Mouse (Mus musculus): Measurements from ENCODE around the gene Cpped1. TPM values are rescaled to one million over a fixed set of nuclear protein-coding genes. Genes with fewer than 3 reads are reported as not detected.
A peak's percentile ranks its signal among the peaks of the same experiment; 100 is the strongest.

The Cpped1 gene
- polyA plus RNA-seq, 1 experiment from 2014 or later, result 31.0 TPM

- Histone ChIP-seq H3K36me3 (no peaks in the 10 kb centered on the region), H3K4me1 (peaks cover 9% of the 10 kb centered on the region), H3K4me3 (no peak overlapping the region), H3K9me3 (peaks cover 5% of the 10 kb centered on the region; the same call in 1 of the 2 replicates), H3K4me2 (no peak overlapping the region), H3K9ac (no peak overlapping the region), H3K27ac (replicated peaks) (no peak overlapping the region), H3K27me3 (replicated peaks) (no peaks in the 10 kb centered on the region)
- ATAC-seq (ENCODE audit: extremely low read depth, insufficient number of reproducible peaks, low FRiP score, low TSS enrichment), result no peak
- 39% methylated on average over 7 of the region's 7 CpGs for WGBS
Measured at GRCm38 (mm10) chr16:11795758-11796460, 113.3 kb downstream of the Cpped1 start.

DNA sequence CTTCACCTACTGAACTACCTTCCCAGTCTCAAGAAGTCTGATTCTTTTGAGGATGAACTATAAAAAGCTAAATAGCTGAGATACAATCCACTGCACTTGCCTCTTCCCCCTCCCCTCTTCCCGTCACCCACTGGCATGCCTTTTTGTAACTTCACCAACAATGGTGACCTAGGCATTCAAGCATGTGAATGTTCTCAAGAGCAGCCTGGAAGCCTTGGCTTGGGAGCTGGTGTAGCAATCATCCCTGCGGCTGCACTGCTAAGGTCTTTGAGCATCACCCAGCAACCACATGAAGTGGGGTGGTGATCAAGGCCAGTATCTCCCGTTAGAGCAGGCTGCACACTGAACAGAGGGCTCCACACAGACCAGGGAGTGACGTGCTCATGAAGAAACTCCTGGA lies 114.6 kb downstream of the Cpped1 start:
- WGBS, result 67% methylated on average over 4 of the region's 4 CpGs

GRCm38 (mm10) chr16:11793391-11793790 lies 115.9 kb downstream of the Cpped1 start:
- H3K4me3 ChIP-seq, result no peak overlapping the region

More for the DNA sequence above, 114.6 kb downstream of the Cpped1 start:
- Histone ChIP-seq H3K4me3 (no peak overlapping the region), H3K27me3 (replicated peaks) (no peaks in the 10 kb centered on the region), H3K9ac (no peak overlapping the region), H3K9me3 (peaks cover 5% of the 10 kb centered on the region; the same call in 1 of the 2 replicates), H3K4me1 (peaks cover 9% of the 10 kb centered on the region), H3K36me3 (no peaks in the 10 kb centered on the region), H3K27ac (replicated peaks) (no peak overlapping the region), H3K4me2 (no peak overlapping the region)
- ATAC-seq (ENCODE audit: extremely low read depth, insufficient number of reproducible peaks, low FRiP score, low TSS enrichment), result no peak

GRCm38 (mm10) chr16:11790476-11790875 lies 118.8 kb downstream of the Cpped1 start:
- no peak for ATAC-seq (ENCODE audit: extremely low read depth, insufficient number of reproducible peaks, low FRiP score, low TSS enrichment)
- H3K4me1 ChIP-seq, result 0 out of 2 replicates have a peak, but pooled peaks cover 4% of the 10 kb centered on the region
- 75% methylated on average over 3 of the region's 3 CpGs for WGBS
- no peak overlapping the region for H3K9ac ChIP-seq
- no peak overlapping the region for H3K4me2 ChIP-seq
- no peaks in the 10 kb centered on the region for H3K27me3 ChIP-seq (replicated peaks)
- H3K36me3 ChIP-seq, result no peaks in the 10 kb centered on the region
- H3K27ac ChIP-seq (replicated peaks), result no peak overlapping the region
- no peak overlapping the region for H3K4me3 ChIP-seq
- H3K9me3 ChIP-seq, result peaks cover 5% of the 10 kb centered on the region; the same call in 1 of the 2 replicates

More at GRCm38 (mm10) chr16:11793391-11793790, 115.9 kb downstream of the Cpped1 start:
- Histone ChIP-seq H3K4me2 (no peak overlapping the region), H3K27me3 (replicated peaks) (no peaks in the 10 kb centered on the region), H3K9me3 (peaks cover 5% of the 10 kb centered on the region; the same call in 1 of the 2 replicates), H3K4me1 (peaks cover 9% of the 10 kb centered on the region), H3K36me3 (no peaks in the 10 kb centered on the region), H3K27ac (replicated peaks) (no peak overlapping the region), H3K9ac (no peak overlapping the region)
- WGBS, result 46% methylated on average over 2 of the region's 2 CpGs
- ATAC-seq (ENCODE audit: extremely low read depth, insufficient number of reproducible peaks, low FRiP score, low TSS enrichment), result no peak

DNA sequence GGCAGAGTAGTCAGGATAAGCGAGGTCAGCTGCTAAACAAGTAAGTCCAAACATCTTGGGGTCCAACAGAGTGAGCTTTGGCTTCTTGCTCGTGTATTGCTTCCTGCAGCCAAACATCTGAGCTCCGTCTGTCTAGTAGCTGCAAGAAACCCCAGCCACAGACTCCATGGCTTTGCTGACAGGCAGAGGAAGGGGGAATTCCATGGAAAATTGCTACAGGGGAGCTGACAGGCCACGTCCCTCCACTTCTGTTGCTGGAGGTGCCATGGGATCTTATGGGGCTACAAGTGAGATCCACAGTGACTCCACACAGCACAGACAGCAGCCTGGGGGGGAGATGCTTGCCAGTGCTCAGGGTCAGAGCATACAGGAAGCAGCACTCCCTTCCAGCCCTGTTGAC lies 123.4 kb downstream of the Cpped1 start:
- Histone ChIP-seq H3K36me3 (no peaks in the 10 kb centered on the region), H3K4me1 (peaks cover 22% of the 10 kb centered on the region), H3K27ac (replicated peaks) (no peak overlapping the region; the same call in 1 of the 2 replicates), H3K27me3 (replicated peaks) (no peaks in the 10 kb centered on the region), H3K4me2 (no peak overlapping the region), H3K9me3 (no peaks in the 10 kb centered on the region), H3K4me3 (no peak overlapping the region), H3K9ac (no peak overlapping the region)
- no peak for ATAC-seq (ENCODE audit: extremely low read depth, insufficient number of reproducible peaks, low FRiP score, low TSS enrichment)
- 46% methylated on average over 4 of the region's 4 CpGs for WGBS

GRCm38 (mm10) chr16:11784354-11784753 lies 124.9 kb downstream of the Cpped1 start:
- 61% methylated on average over 4 of the region's 4 CpGs for WGBS
- peaks cover 22% of the 10 kb centered on the region for H3K4me1 ChIP-seq
- no peak overlapping the region for H3K4me3 ChIP-seq
- no peak overlapping the region for H3K9ac ChIP-seq
- H3K9me3 ChIP-seq, result no peaks in the 10 kb centered on the region
- H3K27ac ChIP-seq (replicated peaks), result no peak overlapping the region
- no peaks in the 10 kb centered on the region for H3K27me3 ChIP-seq (replicated peaks)
- no peak for ATAC-seq (ENCODE audit: extremely low read depth, insufficient number of reproducible peaks, low FRiP score, low TSS enrichment)
- no peak overlapping the region for H3K4me2 ChIP-seq
- no peaks in the 10 kb centered on the region for H3K36me3 ChIP-seq

DNA sequence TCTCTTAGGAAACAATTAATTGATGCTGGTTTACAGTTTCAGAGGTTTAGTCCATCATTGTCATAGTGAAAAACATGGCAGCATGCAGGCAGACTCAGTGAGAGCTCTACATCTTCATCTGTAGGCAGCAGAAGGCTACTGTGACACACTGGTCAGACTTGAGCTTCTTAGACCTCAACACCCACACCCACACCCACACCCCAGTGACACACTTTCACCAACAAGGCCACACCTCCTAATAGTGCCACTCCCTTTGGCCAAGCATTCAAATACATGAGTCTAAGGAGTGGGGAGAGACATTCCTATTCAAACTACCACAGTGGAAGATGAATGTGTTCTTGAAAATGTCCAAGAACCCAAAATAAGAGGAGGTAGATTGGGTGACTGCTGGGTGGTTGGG lies 125.9 kb downstream of the Cpped1 start:
- H3K36me3 ChIP-seq, result no peaks in the 10 kb centered on the region
- H3K9me3 ChIP-seq, result no peaks in the 10 kb centered on the region
- H3K27me3 ChIP-seq (replicated peaks), result no peaks in the 10 kb centered on the region
- H3K27ac ChIP-seq (replicated peaks), result no peak overlapping the region
- no peak for ATAC-seq (ENCODE audit: extremely low read depth, insufficient number of reproducible peaks, low FRiP score, low TSS enrichment)
- H3K9ac ChIP-seq, result no peak overlapping the region
- H3K4me1 ChIP-seq, result peaks cover 22% of the 10 kb centered on the region
- H3K4me3 ChIP-seq, result no peak overlapping the region
- no peak overlapping the region for H3K4me2 ChIP-seq

DNA sequence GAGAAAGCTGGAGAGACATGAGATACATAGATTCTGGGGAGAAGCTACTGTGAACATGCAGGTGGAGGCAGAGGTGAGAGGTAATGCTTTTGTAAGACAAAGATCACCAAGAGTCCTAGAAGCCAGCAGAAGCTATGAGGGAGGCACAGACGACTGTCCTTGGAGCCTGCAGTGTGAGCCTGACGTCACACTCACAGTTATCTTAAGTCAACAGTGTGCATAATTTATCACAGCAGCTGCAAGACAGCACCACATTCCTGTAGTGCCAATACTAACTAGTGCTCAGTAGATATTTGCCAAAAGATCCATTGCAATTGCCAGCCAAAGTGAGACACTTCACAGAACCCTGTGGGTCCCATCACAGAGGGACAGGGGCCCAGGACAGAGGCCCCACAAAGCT lies 127.2 kb downstream of the Cpped1 start:
- no peak overlapping the region for H3K9ac ChIP-seq
- no peak overlapping the region for H3K4me3 ChIP-seq
- H3K9me3 ChIP-seq, result no peaks in the 10 kb centered on the region
- WGBS, result 0% methylated on average over 2 of the region's 2 CpGs
- H3K4me2 ChIP-seq, result no peak overlapping the region
- H3K4me1 ChIP-seq, result peaks cover 18% of the 10 kb centered on the region
- ATAC-seq (ENCODE audit: extremely low read depth, insufficient number of reproducible peaks, low FRiP score, low TSS enrichment), result no peak
- H3K36me3 ChIP-seq, result no peaks in the 10 kb centered on the region
- H3K27me3 ChIP-seq (replicated peaks), result no peaks in the 10 kb centered on the region
- peak overlapping the region; percentile 36; the same call in 1 of the 2 replicates for H3K27ac ChIP-seq (replicated peaks)

GRCm38 (mm10) chr16:11778715-11779460 lies 130.4 kb downstream of the Cpped1 start:
- Histone ChIP-seq H3K4me2 (no peak overlapping the region), H3K36me3 (no peaks in the 10 kb centered on the region), H3K4me1 (peaks cover 23% of the 10 kb centered on the region), H3K9me3 (no peaks in the 10 kb centered on the region), H3K9ac (no peak overlapping the region), H3K27ac (replicated peaks) (no peak overlapping the region), H3K4me3 (no peak overlapping the region), H3K27me3 (replicated peaks) (no peaks in the 10 kb centered on the region)
- 71% methylated on average over 9 of the region's 9 CpGs for WGBS
- ATAC-seq (ENCODE audit: extremely low read depth, insufficient number of reproducible peaks, low FRiP score, low TSS enrichment), result no peak

- Histone ChIP-seq H3K9me3 (no peaks in the 10 kb centered on the region), H3K4me3 (no peak overlapping the region), H3K36me3 (no peaks in the 10 kb centered on the region), H3K27me3 (replicated peaks) (no peaks in the 10 kb centered on the region), H3K27ac (replicated peaks) (no peak overlapping the region), H3K4me2 (no peak overlapping the region), H3K9ac (no peak overlapping the region), H3K4me1 (peaks cover 23% of the 10 kb centered on the region)
- ATAC-seq (ENCODE audit: extremely low read depth, insufficient number of reproducible peaks, low FRiP score, low TSS enrichment), result no peak
- 64% methylated on average over 5 of the region's 5 CpGs for WGBS
Measured at GRCm38 (mm10) chr16:11778191-11778590, 131.1 kb downstream of the Cpped1 start.

DNA sequence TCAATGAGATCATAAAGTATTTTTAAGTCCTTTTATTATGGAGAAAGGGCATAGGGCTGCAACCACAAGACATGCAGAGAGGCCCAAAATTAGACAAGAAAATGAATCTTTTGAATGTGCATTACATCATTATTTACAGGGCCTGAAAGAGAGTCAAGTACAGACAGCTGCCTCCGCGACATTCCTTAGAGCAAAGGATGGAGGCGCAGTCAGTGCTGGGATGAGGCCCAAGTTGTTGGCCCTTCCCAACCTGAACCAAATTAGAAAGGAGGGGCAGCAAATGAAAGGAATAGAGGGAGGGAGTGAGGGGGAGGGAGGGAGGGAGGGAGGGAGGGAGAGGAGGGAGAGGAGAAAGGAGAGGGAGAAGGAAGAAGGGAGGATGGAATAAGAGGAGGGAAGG lies 132.7 kb downstream of the Cpped1 start:
- no peak overlapping the region for H3K9ac ChIP-seq
- no peak for ATAC-seq (ENCODE audit: extremely low read depth, insufficient number of reproducible peaks, low FRiP score, low TSS enrichment)
- H3K4me2 ChIP-seq, result no peak overlapping the region
- no peak overlapping the region for H3K27ac ChIP-seq (replicated peaks)
- WGBS, result 78% methylated on average over 3 of the region's 3 CpGs
- peaks cover 8% of the 10 kb centered on the region for H3K4me1 ChIP-seq
- H3K36me3 ChIP-seq, result no peaks in the 10 kb centered on the region
- no peaks in the 10 kb centered on the region for H3K27me3 ChIP-seq (replicated peaks)
- H3K9me3 ChIP-seq, result no peaks in the 10 kb centered on the region
- H3K4me3 ChIP-seq, result no peak overlapping the region

Measured in heart, embryonic 13.5 days (tissue).